Mouse (Mus musculus) forebrain, embryonic 14.5 days (tissue): ENCODE measurements at regions not wholly inside any gene's neighbourhood (a gene's known extent, or its start where the extent isn't known, plus 50 kb on each side); places are given as distances from the start of the nearest gene placed in this dataset.

Experiments
- ATAC-seq: fragments of 200-750 bp; cut with Nextera tagmentation; 2 replicates; pipeline ENCODE4 v1.8.0; 2017; ENCODE audit warnings: mild to moderate bottlenecking, moderate library complexity
- DNase-seq: peaks from one replicate; pipeline ENCODE4 v3.0.0-alpha.2; 2015; ENCODE audit warnings: low spot score
- H3K27ac ChIP-seq: fragments of 300-500 bp; sonication (generic); 2 replicates; pipeline ENCODE4 v1.5.1; 2014; ENCODE audit warnings: low read depth, mild to moderate bottlenecking, control low read depth, low read length, moderate library complexity
- H3K27me3 ChIP-seq: fragments of 300-500 bp; sonication (generic); replicated peaks from 2 replicates; pipeline ENCODE4 v1.6.1; 2014; ENCODE audit warnings: low read length, control low read depth, mixed read lengths; ENCODE audit not compliant: control insufficient read depth, insufficient read depth
- H3K36me3 ChIP-seq: fragments of 300-500 bp; sonication (generic); 2 replicates; pipeline ENCODE4 v1.6.1; 2014; ENCODE audit warnings: low read length, control low read depth; ENCODE audit not compliant: control insufficient read depth, insufficient read depth
- H3K4me1 ChIP-seq: fragments of 300-500 bp; sonication (generic); 2 replicates; pipeline ENCODE4 v1.6.1; 2014; ENCODE audit warnings: antibody characterized with exemption, low read length, control low read depth; ENCODE audit not compliant: control insufficient read depth, insufficient read depth
- H3K4me2 ChIP-seq: fragments of 300-500 bp; sonication (generic); 2 replicates; pipeline ENCODE4 v1.6.1; 2014; ENCODE audit warnings: mild to moderate bottlenecking, control low read depth, low read length
- H3K4me3 ChIP-seq: fragments of 300-500 bp; sonication (generic); 2 replicates; pipeline ENCODE4 v1.5.1; 2014; ENCODE audit warnings: low read depth, low read length, control low read depth
- H3K9ac ChIP-seq: fragments of 300-500 bp; sonication (generic); 2 replicates; pipeline ENCODE4 v1.6.1; 2014; ENCODE audit warnings: mild to moderate bottlenecking, low read length, control low read depth, moderate library complexity
- H3K9me3 ChIP-seq: fragments of 300-500 bp; sonication (generic); replicated peaks from 2 replicates; pipeline ENCODE4 v1.6.1; 2016; ENCODE audit warnings: low read length, control low read depth, mixed read lengths; ENCODE audit not compliant: control insufficient read depth
- WGBS: fragments of 180-500 bp; shearing (Covaris S2); extraction: QIAGEN DNeasy Blood & Tissue Kit; methylation state at CpG from one replicate; pipeline ENCODE4 v1.1.7; 2014; 5-methylcytosine and 5-hydroxymethylcytosine counted together

GRCm38 (mm10) chr11:19747097-19747972 lies 176.8 kb upstream of the Spred2 start:
- Histone ChIP-seq H3K4me3 (no peak overlapping the region), H3K4me1 (no peaks in the 10 kb centered on the region), H3K27ac (no peak overlapping the region), H3K9ac (no peak overlapping the region), H3K36me3 (no peaks in the 10 kb centered on the region), H3K27me3 (no peaks in the 10 kb centered on the region), H3K4me2 (no peak overlapping the region), H3K9me3 (no peaks in the 10 kb centered on the region)
- WGBS: 49% methylated on average over 11 of the region's 11 CpGs
- DNase-seq (no peak), ATAC-seq (no peak)

- H3K4me1 ChIP-seq: no peaks in the 10 kb centered on the region
- no peaks in the 10 kb centered on the region for H3K36me3 ChIP-seq
- H3K9ac ChIP-seq: no peak overlapping the region
- H3K27me3 ChIP-seq: no peaks in the 10 kb centered on the region
- H3K9me3 ChIP-seq: no peaks in the 10 kb centered on the region
- no peak overlapping the region for H3K4me2 ChIP-seq
- WGBS: 57% methylated on average over 14 of the region's 14 CpGs
- DNase-seq (no peak), ATAC-seq (no peak)
- no peak overlapping the region for H3K27ac ChIP-seq
- no peak overlapping the region for H3K4me3 ChIP-seq
Observed at GRCm38 (mm10) chr11:19747973-19748559, 176.1 kb upstream of the Spred2 start.

GRCm38 (mm10) chr11:19758892-19759291 lies 165.3 kb upstream of the Spred2 start:
- no peaks in the 10 kb centered on the region for H3K9me3 ChIP-seq
- H3K4me2 ChIP-seq: no peak overlapping the region
- 87% methylated on average over 4 of the region's 4 CpGs for WGBS
- H3K9ac ChIP-seq: no peak overlapping the region
- ATAC-seq (no peak), DNase-seq (no peak)
- H3K27ac ChIP-seq: no peak overlapping the region
- no peaks in the 10 kb centered on the region for H3K36me3 ChIP-seq
- no peak overlapping the region for H3K4me3 ChIP-seq
- 0 out of 2 replicates have a peak, but pooled peaks cover 5% of the 10 kb centered on the region for H3K27me3 ChIP-seq
- H3K4me1 ChIP-seq: peaks cover under 1% of the 10 kb centered on the region; the same call in 1 of the 2 replicates

- H3K4me3 ChIP-seq: no peak overlapping the region
- H3K4me2 ChIP-seq: no peak overlapping the region; the same call in 1 of the 2 replicates
- H3K27me3 ChIP-seq: 0 out of 2 replicates have a peak, but pooled peaks cover 5% of the 10 kb centered on the region
- no peaks in the 10 kb centered on the region for H3K36me3 ChIP-seq
- ATAC-seq: peak; percentile 43; the same call in 1 of the 2 replicates
- H3K27ac ChIP-seq: no peak overlapping the region
- H3K9ac ChIP-seq: no peak overlapping the region
- H3K9me3 ChIP-seq: no peaks in the 10 kb centered on the region
- DNase-seq: peak; percentile 90
- H3K4me1 ChIP-seq: peaks cover 4% of the 10 kb centered on the region; the same call in 1 of the 2 replicates
- WGBS: 19% methylated on average over 16 of the region's 16 CpGs
Observed at GRCm38 (mm10) chr11:19760861-19761693, 163.1 kb upstream of the Spred2 start.

- Histone ChIP-seq H3K27me3 (0 out of 2 replicates have a peak, but pooled peaks cover 5% of the 10 kb centered on the region), H3K4me1 (peaks cover 4% of the 10 kb centered on the region; the same call in 1 of the 2 replicates), H3K4me2 (no peak overlapping the region), H3K9me3 (no peaks in the 10 kb centered on the region), H3K4me3 (no peak overlapping the region), H3K27ac (no peak overlapping the region), H3K9ac (no peak overlapping the region), H3K36me3 (no peaks in the 10 kb centered on the region)
- no peak for ATAC-seq
- DNase-seq: no peak
- WGBS: 50% methylated on average over 4 of the region's 4 CpGs
Observed at GRCm38 (mm10) chr11:19761694-19761976, 162.5 kb upstream of the Spred2 start.

GRCm38 (mm10) chr11:19767316-19767715 lies 156.9 kb upstream of the Spred2 start:
- peaks cover 4% of the 10 kb centered on the region; the same call in 1 of the 2 replicates for H3K4me1 ChIP-seq
- no peaks in the 10 kb centered on the region for H3K36me3 ChIP-seq
- H3K9ac ChIP-seq: no peak overlapping the region
- no peak overlapping the region for H3K4me3 ChIP-seq
- ATAC-seq (no peak), DNase-seq (no peak)
- no peak overlapping the region for H3K27ac ChIP-seq
- no peak overlapping the region for H3K4me2 ChIP-seq
- 0 out of 2 replicates have a peak, but pooled peaks cover 2% of the 10 kb centered on the region for H3K27me3 ChIP-seq
- no peaks in the 10 kb centered on the region for H3K9me3 ChIP-seq
- WGBS: 82% methylated on average over 5 of the region's 5 CpGs

GRCm38 (mm10) chr11:19767871-19768270 lies 156.3 kb upstream of the Spred2 start:
- H3K27me3 ChIP-seq: no peaks in the 10 kb centered on the region
- H3K27ac ChIP-seq: no peak overlapping the region
- H3K9ac ChIP-seq: no peak overlapping the region
- 93% methylated on average over 9 of the region's 9 CpGs for WGBS
- no peaks in the 10 kb centered on the region for H3K9me3 ChIP-seq
- no peaks in the 10 kb centered on the region for H3K36me3 ChIP-seq
- no peak overlapping the region for H3K4me2 ChIP-seq
- ATAC-seq (no peak), DNase-seq (no peak)
- H3K4me1 ChIP-seq: peaks cover 4% of the 10 kb centered on the region; the same call in 1 of the 2 replicates
- no peak overlapping the region for H3K4me3 ChIP-seq

- Histone ChIP-seq H3K4me1 (peaks cover 3% of the 10 kb centered on the region; the same call in 1 of the 2 replicates), H3K36me3 (no peaks in the 10 kb centered on the region), H3K27me3 (no peaks in the 10 kb centered on the region), H3K9ac (no peak overlapping the region), H3K4me2 (no peak overlapping the region), H3K9me3 (no peaks in the 10 kb centered on the region), H3K4me3 (no peak overlapping the region), H3K27ac (no peak overlapping the region)
- WGBS: 88% methylated on average over 1 of the region's 1 CpGs
- ATAC-seq (no peak), DNase-seq (no peak)
Observed at GRCm38 (mm10) chr11:19768962-19769361, 155.2 kb upstream of the Spred2 start.
